Mouse (Mus musculus) heart, embryonic 16.5 days (tissue): ENCODE measurements at regions not wholly inside any gene's neighbourhood (a gene's known extent, or its start where the extent isn't known, plus 50 kb on each side); places are given as distances from the start of the nearest gene placed in this dataset.

Experiments used
- ATAC-seq: fragments of 200-750 bp; cut with Nextera tagmentation; replicated peaks from 2 replicates; pipeline ENCODE4 v1.8.0; 2017; ENCODE audit warnings: moderate number of reproducible peaks; ENCODE audit not compliant: insufficient read depth, low FRiP score; ENCODE audit errors: extremely low read depth
- H3K27ac ChIP-seq: fragments of 300-500 bp; sonication (generic); 2 replicates; pipeline ENCODE4 v1.5.1; 2014; ENCODE audit warnings: mild to moderate bottlenecking, low read length, control low read depth, moderate library complexity
- H3K27me3 ChIP-seq: fragments of 300-500 bp; sonication (generic); 2 replicates; pipeline ENCODE4 v1.6.1; 2014; ENCODE audit warnings: low read length, mixed read lengths; ENCODE audit not compliant: control insufficient read depth, insufficient read depth
- H3K36me3 ChIP-seq: fragments of 300-500 bp; sonication (generic); 2 replicates; pipeline ENCODE4 v1.6.1; 2014; ENCODE audit not compliant: control insufficient read depth, insufficient read depth
- H3K4me1 ChIP-seq: fragments of 300-500 bp; sonication (generic); 2 replicates; pipeline ENCODE4 v1.6.1; 2014; ENCODE audit warnings: low read length, mixed read lengths; ENCODE audit not compliant: control insufficient read depth, insufficient read depth
- H3K4me2 ChIP-seq: fragments of 300-500 bp; sonication (generic); 2 replicates; pipeline ENCODE4 v1.6.1; 2014; ENCODE audit warnings: low read depth, mild to moderate bottlenecking, control low read depth, low read length
- H3K4me3 ChIP-seq: fragments of 300-500 bp; sonication (generic); 2 replicates; pipeline ENCODE4 v1.5.1; 2014; ENCODE audit warnings: mild to moderate bottlenecking, control low read depth, low read length
- H3K9ac ChIP-seq: fragments of 300-500 bp; sonication (generic); 2 replicates; pipeline ENCODE4 v1.6.1; 2014; ENCODE audit warnings: low read length, control low read depth
- H3K9me3 ChIP-seq: fragments of 300-500 bp; sonication (generic); replicated peaks from 2 replicates; pipeline ENCODE4 v1.6.1; 2016; ENCODE audit warnings: low read length; ENCODE audit not compliant: control insufficient read depth
- WGBS: fragments of 180-500 bp; shearing (Covaris S2); extraction: QIAGEN DNeasy Blood & Tissue Kit; methylation state at CpG from one replicate; pipeline ENCODE4 v1.1.7; 2014; 5-methylcytosine and 5-hydroxymethylcytosine counted together

DNA sequence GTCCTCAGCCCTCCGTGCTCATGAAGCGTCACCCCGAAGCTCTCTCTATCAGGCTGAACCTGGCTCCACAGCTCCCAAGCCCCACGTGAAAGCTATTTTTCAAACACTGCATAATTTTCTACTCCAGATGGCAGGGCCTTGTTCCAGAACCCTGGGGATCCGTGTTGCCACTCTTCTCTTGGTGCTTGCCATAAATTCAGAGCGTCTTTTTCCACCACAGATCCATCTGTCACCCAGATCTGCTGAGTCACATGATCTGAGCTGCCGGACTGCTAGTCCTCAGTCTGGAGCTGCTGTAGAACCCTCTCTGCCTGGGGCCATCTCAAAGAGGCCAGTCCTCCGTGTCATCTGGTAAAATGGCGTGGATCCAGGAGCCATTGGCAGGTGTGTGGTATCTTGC, 73.2 kb upstream of the Disp3 start:
- ATAC-seq: no peak

DNA sequence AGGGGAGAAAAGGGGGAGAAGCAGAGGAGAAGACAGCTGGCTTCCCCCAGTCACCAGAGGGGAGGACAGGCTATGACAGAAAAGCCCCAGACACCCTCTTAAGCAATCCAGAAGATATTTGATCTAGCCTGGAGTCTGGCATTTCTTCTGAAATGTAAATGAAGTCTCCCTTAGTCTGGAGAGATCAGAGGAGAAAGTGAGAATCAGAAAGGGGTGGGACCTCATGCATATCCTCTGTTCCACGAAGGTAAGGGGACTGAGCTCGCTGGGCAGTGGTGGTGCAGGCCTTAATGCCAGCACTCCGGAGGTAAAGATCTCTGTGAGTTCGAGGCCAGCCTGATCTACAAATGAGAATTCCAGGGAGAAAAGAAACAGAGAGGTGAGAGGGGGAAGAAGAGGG, 70.6 kb upstream of the Disp3 start:
- H3K9me3 ChIP-seq: peaks cover under 1% of the 10 kb centered on the region; the same call in 1 of the 2 replicates
- no peaks in the 10 kb centered on the region for H3K36me3 ChIP-seq
- no peaks in the 10 kb centered on the region for H3K4me1 ChIP-seq
- H3K4me3 ChIP-seq: no peak overlapping the region
- no peak overlapping the region for H3K9ac ChIP-seq
- no peaks in the 10 kb centered on the region for H3K27me3 ChIP-seq
- no peak for ATAC-seq
- H3K4me2 ChIP-seq: no peak overlapping the region
- 23% methylated on average over 4 of the region's 4 CpGs for WGBS
- H3K27ac ChIP-seq: no peak overlapping the region

More for the DNA sequence above, 73.2 kb upstream of the Disp3 start:
- Histone ChIP-seq H3K4me2 (no peak overlapping the region), H3K9me3 (no peaks in the 10 kb centered on the region), H3K36me3 (no peaks in the 10 kb centered on the region), H3K4me1 (no peaks in the 10 kb centered on the region), H3K27ac (no peak overlapping the region), H3K27me3 (no peaks in the 10 kb centered on the region), H3K9ac (no peak overlapping the region), H3K4me3 (no peak overlapping the region)
- WGBS: 68% methylated on average over 9 of the region's 9 CpGs

DNA sequence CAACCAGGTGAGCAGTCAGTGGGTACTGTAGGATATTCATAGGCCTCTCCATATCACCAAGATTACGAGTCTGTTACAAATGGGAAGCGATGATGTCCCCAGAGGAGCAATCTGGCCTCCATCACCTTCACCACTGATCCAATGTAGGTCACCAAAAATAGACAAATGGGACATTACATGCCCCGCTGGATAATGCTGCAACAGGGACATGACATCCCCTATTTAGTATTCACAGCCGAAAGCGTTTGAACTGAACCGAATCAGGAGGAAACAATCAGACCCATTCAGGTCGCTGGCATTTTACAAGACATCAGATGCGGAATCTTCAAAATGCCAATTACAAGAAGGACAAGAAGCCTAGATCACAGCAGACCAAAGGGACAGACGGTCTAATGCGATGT, 69.5 kb upstream of the Disp3 start:
- no peak for ATAC-seq
- no peaks in the 10 kb centered on the region for H3K4me1 ChIP-seq
- no peak overlapping the region for H3K4me3 ChIP-seq
- no peak overlapping the region for H3K4me2 ChIP-seq
- H3K9ac ChIP-seq: no peak overlapping the region
- 79% methylated on average over 10 of the region's 10 CpGs for WGBS
- no peaks in the 10 kb centered on the region for H3K27me3 ChIP-seq
- H3K36me3 ChIP-seq: no peaks in the 10 kb centered on the region
- H3K9me3 ChIP-seq: peaks cover 9% of the 10 kb centered on the region
- no peak overlapping the region for H3K27ac ChIP-seq

DNA sequence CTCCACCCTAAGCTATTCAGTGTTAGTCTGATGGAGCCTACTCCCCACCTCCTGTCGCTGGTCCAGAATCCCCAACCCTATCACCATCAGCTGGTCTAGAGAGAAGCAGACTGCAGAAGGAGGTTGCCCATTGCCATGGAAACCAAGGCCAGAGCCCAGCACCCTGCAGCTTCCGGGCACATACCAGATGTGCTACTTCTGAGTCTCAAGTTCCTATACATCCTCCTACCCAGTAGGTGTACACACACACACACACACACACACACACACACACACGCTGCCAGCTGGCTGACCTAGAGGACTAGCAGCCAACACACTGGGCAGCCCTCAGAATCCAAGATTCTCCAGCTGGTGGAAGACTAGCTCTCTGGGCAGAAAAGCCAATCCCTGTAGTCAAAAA, 68.9 kb upstream of the Disp3 start:
- Histone ChIP-seq H3K36me3 (no peaks in the 10 kb centered on the region), H3K27ac (no peak overlapping the region), H3K27me3 (no peaks in the 10 kb centered on the region), H3K4me1 (no peaks in the 10 kb centered on the region), H3K9ac (no peak overlapping the region), H3K9me3 (peaks cover 9% of the 10 kb centered on the region), H3K4me3 (no peak overlapping the region), H3K4me2 (no peak overlapping the region)
- no peak for ATAC-seq
- 79% methylated on average over 3 of the region's 3 CpGs for WGBS

DNA sequence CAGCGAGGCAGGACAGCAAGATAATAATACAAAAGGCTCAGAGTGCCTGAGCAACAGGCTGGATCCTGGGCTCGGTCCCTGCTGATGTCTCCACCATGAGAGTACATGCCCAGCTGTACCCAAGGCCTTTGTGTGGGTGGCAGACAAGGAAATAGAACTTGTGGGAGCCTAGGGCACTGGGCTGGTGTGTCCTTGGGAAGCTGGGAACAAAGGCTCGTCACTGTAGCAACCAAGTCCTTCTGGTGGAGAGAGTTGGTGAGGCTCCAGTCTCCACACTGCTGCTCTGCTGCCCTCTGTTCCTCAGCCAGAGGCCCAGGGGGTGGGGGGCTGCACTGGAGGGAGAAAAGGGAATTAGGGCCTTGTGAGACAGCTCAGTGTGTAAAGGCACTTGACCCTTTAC, 66.2 kb upstream of the Disp3 start:
- ATAC-seq: no peak
- Histone ChIP-seq H3K4me3 (no peak overlapping the region), H3K27ac (no peak overlapping the region), H3K4me2 (no peak overlapping the region), H3K36me3 (no peaks in the 10 kb centered on the region), H3K4me1 (no peaks in the 10 kb centered on the region), H3K27me3 (no peaks in the 10 kb centered on the region), H3K9ac (no peak overlapping the region), H3K9me3 (peaks cover 9% of the 10 kb centered on the region)
- 70% methylated on average over 3 of the region's 3 CpGs for WGBS

DNA sequence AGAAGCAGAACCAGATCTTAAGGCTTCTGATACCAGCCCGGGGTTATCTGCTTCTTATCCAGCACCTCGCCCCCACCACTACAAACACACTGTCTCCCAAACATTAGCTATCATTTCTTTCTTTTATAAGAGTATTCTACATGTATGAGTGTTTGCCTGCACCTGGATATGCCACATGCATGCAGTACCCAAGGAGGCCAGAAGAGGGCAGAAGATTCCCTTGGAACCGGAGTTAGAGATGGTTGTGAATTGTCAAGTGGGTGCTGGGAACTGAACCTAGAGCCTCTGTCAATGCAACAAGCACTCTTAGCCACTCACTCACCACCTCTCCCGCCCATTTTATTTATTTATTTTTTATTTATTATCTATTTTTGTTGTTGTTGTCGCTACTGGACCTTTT, 64.9 kb upstream of the Disp3 start:
- WGBS: 89% methylated on average over 5 of the region's 5 CpGs
- Histone ChIP-seq H3K4me2 (no peak overlapping the region), H3K9ac (no peak overlapping the region), H3K27ac (no peak overlapping the region), H3K9me3 (peaks cover 9% of the 10 kb centered on the region), H3K36me3 (no peaks in the 10 kb centered on the region), H3K27me3 (no peaks in the 10 kb centered on the region), H3K4me1 (no peaks in the 10 kb centered on the region), H3K4me3 (no peak overlapping the region)
- ATAC-seq: no peak

DNA sequence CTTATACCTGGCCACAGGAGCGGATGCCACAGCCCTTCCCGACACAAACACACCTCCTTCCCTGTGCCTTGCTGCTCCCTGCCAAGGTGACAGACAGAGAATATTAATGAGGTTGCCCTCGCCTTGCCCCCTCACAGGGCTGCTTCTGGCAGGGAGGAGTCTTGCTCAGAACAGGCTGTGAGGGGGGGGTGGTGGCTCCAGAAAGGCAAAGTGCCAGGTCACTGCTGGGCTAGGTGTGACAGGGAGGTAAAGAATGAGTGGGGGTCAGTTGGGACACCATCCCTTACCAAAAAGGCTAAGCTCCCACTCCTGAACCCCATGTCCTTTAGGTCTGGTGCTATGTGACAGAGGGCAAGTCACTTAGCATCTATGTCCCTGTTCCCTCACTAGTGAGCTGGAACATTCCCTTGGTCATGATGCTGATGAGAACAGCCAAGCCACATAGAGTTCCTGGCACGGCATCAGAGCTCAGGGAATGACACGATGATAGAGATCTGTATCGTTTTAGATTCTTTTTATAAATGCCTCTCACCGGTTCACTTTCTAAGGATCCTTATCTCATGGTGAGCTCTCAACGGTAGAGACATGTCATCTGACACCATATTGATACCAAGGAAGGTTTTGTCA, 53.9 kb upstream of the Disp3 start:
- Histone ChIP-seq H3K4me2 (no peak overlapping the region), H3K9ac (no peak overlapping the region), H3K9me3 (0 out of 2 replicates have a peak, but pooled peaks cover 5% of the 10 kb centered on the region), H3K4me1 (no peaks in the 10 kb centered on the region), H3K36me3 (no peaks in the 10 kb centered on the region), H3K27ac (no peak overlapping the region), H3K4me3 (no peak overlapping the region), H3K27me3 (no peaks in the 10 kb centered on the region)
- WGBS: 54% methylated on average over 8 of the region's 8 CpGs
- no peak for ATAC-seq

DNA sequence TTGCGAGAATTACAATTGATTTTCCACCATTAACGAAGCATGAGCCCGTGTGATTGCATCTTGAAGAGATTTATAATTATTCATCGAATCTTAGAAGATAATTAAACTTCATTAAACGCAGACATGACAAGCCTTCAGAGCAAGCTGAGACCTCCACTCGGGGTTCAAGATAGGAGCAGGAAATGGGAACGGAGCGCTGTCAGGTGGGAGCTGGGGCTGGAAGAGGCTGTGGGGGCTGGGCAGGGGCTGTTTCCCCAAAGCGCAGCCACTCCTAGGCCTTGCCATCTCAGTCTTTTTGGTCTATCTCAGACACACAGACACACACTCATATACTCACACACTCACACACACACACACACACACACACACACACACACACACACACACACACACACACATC, 52.6 kb upstream of the Disp3 start:
- 60% methylated on average over 9 of the region's 9 CpGs for WGBS

DNA sequence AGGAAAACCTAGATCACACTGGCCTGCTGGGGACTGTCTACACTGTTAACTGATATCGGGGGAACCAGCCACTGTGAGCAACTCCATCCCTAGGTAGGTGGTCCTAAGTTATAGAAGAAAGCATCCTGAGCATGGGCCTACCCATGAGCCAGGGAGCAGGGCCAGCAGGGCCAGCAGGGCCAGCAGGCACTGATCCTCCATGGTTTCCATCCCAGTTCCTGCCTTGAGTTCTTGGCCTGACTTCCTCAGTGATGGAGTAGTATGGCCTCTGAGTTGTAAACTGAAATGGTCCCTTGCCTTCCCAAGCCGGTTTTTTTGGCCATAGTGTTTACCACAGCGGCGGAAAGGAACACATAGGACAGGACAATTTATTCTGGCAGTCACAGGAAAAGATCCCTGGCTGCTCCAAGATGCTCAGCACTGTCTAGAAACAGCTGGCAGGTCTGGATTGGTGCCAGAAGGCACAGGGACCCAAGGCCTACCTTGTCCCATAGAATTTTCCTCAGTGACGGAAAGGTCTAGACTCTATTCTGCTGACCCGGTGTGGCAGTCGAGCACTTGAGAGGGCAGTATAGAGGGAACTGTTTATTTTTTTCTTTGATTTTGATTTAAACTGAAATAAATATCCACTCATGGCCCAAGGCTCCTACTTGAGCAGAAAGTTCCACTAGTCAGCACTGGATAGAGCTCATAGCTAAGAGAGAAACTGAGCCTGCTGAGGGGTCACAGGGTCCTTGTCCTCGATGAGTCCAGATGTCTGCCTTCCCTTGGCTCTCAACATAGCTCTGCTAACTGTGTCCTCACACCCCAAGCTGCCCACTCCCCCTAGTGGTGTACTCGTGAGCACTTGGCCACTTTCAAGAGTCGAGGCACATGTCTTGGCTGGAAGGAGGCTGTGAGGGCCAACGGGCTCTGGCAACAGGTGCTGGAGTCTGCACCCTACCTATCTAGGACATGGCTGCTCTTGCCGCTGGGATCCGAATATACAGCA, 50.4 kb upstream of the Disp3 start:
- 60% methylated on average over 13 of the region's 13 CpGs for WGBS
- no peaks in the 10 kb centered on the region for H3K36me3 ChIP-seq
- H3K27ac ChIP-seq: no peak overlapping the region
- H3K9me3 ChIP-seq: no peaks in the 10 kb centered on the region
- H3K4me2 ChIP-seq: no peak overlapping the region
- no peaks in the 10 kb centered on the region for H3K27me3 ChIP-seq
- no peak overlapping the region for H3K9ac ChIP-seq
- no peaks in the 10 kb centered on the region for H3K4me1 ChIP-seq
- ATAC-seq: no peak
- no peak overlapping the region for H3K4me3 ChIP-seq

More for the DNA sequence above, 52.6 kb upstream of the Disp3 start:
- H3K27ac ChIP-seq: no peak overlapping the region
- no peak overlapping the region for H3K9ac ChIP-seq
- H3K4me3 ChIP-seq: no peak overlapping the region
- H3K27me3 ChIP-seq: no peaks in the 10 kb centered on the region
- H3K36me3 ChIP-seq: no peaks in the 10 kb centered on the region
- no peak for ATAC-seq
- H3K9me3 ChIP-seq: no peaks in the 10 kb centered on the region
- H3K4me2 ChIP-seq: no peak overlapping the region
- H3K4me1 ChIP-seq: no peaks in the 10 kb centered on the region
